Mouse (Mus musculus): ENCODE data around the gene Dbh. TPM values are rescaled to one million over a fixed set of nuclear protein-coding genes. Genes with fewer than 3 reads are reported as not detected.

Dbh gene
- polyA plus RNA-seq (2014; fragmentation: Nextera tagmentation; extraction: Ambion mirVana) = 0.28 and 0.29 TPM in 2 replicates

DNA sequence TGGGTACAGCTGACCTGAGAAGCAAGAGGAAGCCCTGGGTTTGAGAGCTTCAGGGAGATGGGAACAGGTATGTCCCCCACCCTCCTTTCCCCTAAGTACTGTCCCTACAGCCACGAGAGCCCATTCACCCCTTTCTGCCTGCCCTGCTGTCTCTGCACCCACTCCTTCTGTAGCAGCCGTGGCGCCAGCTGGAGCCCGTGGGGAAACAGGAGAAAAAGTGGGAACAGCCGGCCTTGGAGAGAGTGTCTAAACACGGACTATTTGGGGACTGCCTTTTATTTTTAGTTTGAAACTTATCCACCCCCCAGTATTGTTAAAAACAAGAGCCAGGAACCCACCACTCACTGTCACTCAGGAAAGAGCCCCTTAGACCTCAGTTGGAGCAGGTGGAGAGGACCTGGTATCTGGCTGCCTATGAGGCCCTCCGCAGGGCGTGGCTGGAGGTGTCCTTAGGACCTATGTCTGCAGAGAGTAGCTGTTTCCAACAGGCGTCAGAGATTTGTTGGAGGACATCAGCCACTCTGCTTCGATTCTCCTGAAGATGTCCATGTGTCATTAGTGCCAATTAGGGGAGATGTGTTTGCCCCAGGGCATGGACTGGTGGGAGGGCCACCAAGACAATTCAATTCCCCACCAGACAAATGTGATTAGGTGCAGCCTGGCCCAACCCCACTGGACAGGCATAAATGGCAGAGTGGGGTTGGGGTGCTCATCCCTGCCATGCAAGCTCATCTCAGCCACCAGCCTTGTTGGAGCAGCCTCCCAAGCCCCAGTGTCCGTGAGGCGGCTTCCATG is at the start of gene Dbh:
Dbh (plus strand) TSS at position 438 of the 795 bp plus-strand sequence.
- no peaks in the 10 kb centered on the region for H3K4me1 ChIP-seq (ENCODE audit: control insufficient read depth, insufficient read depth, low read length)
- DNase-seq (ENCODE audit: low spot score) (no peak), ATAC-seq (replicated peaks; ENCODE audit: insufficient number of reproducible peaks, low FRiP score, low TSS enrichment, low read depth) (no peak)
- H3K4me2 ChIP-seq (ENCODE audit: low read depth, low read length) = no peak within 1 kb of the TSS
- H3K9ac ChIP-seq (replicated peaks; ENCODE audit: low read length) = no peak within 1 kb of the TSS
- 71% methylated on average over 12 of the region's 12 CpGs for WGBS
- no peak within 1 kb of the TSS for H3K27ac ChIP-seq (replicated peaks; ENCODE audit: low read depth, low read length)
- H3K27me3 ChIP-seq (ENCODE audit: control insufficient read depth, insufficient read depth, low read length) = no peaks in the 10 kb centered on the region; the same call in 1 of the 2 replicates
- no peaks in the 10 kb centered on the region for H3K9me3 ChIP-seq (replicated peaks; ENCODE audit: control insufficient read depth, low read length)
- no peaks in the 10 kb centered on the region for H3K36me3 ChIP-seq (replicated peaks; ENCODE audit: control insufficient read depth, insufficient read depth, low read depth, low read length)
- H3K4me3 ChIP-seq (ENCODE audit: low read depth, low read length) = no peak within 1 kb of the TSS

GRCm38 (mm10) chr2:27118452-27118851 is 46.6 kb upstream of the Dbh start:
- no peak overlapping the region for H3K4me2 ChIP-seq (ENCODE audit: low read depth, low read length)
- no peak overlapping the region for H3K27ac ChIP-seq (replicated peaks; ENCODE audit: low read depth, low read length)
- H3K4me1 ChIP-seq (ENCODE audit: control insufficient read depth, insufficient read depth, low read length) = peaks cover 7% of the 10 kb centered on the region
- no peaks in the 10 kb centered on the region for H3K36me3 ChIP-seq (replicated peaks; ENCODE audit: control insufficient read depth, insufficient read depth, low read depth, low read length)
- no peak overlapping the region for H3K4me3 ChIP-seq (ENCODE audit: low read depth, low read length)
- no peaks in the 10 kb centered on the region for H3K9me3 ChIP-seq (replicated peaks; ENCODE audit: control insufficient read depth, low read length)
- WGBS = 58% methylated on average over 4 of the region's 4 CpGs
- H3K9ac ChIP-seq (replicated peaks; ENCODE audit: low read length) = no peak overlapping the region
- H3K27me3 ChIP-seq (ENCODE audit: control insufficient read depth, insufficient read depth, low read length) = no peaks in the 10 kb centered on the region
- ATAC-seq (replicated peaks; ENCODE audit: insufficient number of reproducible peaks, low FRiP score, low TSS enrichment, low read depth) (no peak), DNase-seq (ENCODE audit: low spot score) (no peak)

GRCm38 (mm10) chr2:27119766-27120165 is 45.3 kb upstream of the Dbh start:
- no peak overlapping the region for H3K9ac ChIP-seq (replicated peaks; ENCODE audit: low read length)
- H3K27ac ChIP-seq (replicated peaks; ENCODE audit: low read depth, low read length) = no peak overlapping the region
- ATAC-seq (replicated peaks; ENCODE audit: insufficient number of reproducible peaks, low FRiP score, low TSS enrichment, low read depth) (no peak), DNase-seq (ENCODE audit: low spot score) (no peak)
- H3K9me3 ChIP-seq (replicated peaks; ENCODE audit: control insufficient read depth, low read length) = no peaks in the 10 kb centered on the region
- WGBS = 86% methylated on average over 2 of the region's 2 CpGs
- no peak overlapping the region for H3K4me3 ChIP-seq (ENCODE audit: low read depth, low read length)
- no peaks in the 10 kb centered on the region for H3K27me3 ChIP-seq (ENCODE audit: control insufficient read depth, insufficient read depth, low read length)
- H3K4me2 ChIP-seq (ENCODE audit: low read depth, low read length) = no peak overlapping the region
- H3K36me3 ChIP-seq (replicated peaks; ENCODE audit: control insufficient read depth, insufficient read depth, low read depth, low read length) = no peaks in the 10 kb centered on the region
- peaks cover 7% of the 10 kb centered on the region for H3K4me1 ChIP-seq (ENCODE audit: control insufficient read depth, insufficient read depth, low read length)

GRCm38 (mm10) chr2:27120241-27120641 is 44.8 kb upstream of the Dbh start:
- H3K4me3 ChIP-seq (ENCODE audit: low read depth, low read length) = no peak overlapping the region
- 92% methylated on average over 8 of the region's 8 CpGs for WGBS
- DNase-seq (ENCODE audit: low spot score) (no peak), ATAC-seq (replicated peaks; ENCODE audit: insufficient number of reproducible peaks, low FRiP score, low TSS enrichment, low read depth) (no peak)
- H3K4me1 ChIP-seq (ENCODE audit: control insufficient read depth, insufficient read depth, low read length) = peaks cover 7% of the 10 kb centered on the region
- no peaks in the 10 kb centered on the region for H3K27me3 ChIP-seq (ENCODE audit: control insufficient read depth, insufficient read depth, low read length)
- H3K9me3 ChIP-seq (replicated peaks; ENCODE audit: control insufficient read depth, low read length) = no peaks in the 10 kb centered on the region
- no peak overlapping the region for H3K4me2 ChIP-seq (ENCODE audit: low read depth, low read length)
- H3K9ac ChIP-seq (replicated peaks; ENCODE audit: low read length) = no peak overlapping the region
- no peak overlapping the region for H3K27ac ChIP-seq (replicated peaks; ENCODE audit: low read depth, low read length)
- H3K36me3 ChIP-seq (replicated peaks; ENCODE audit: control insufficient read depth, insufficient read depth, low read depth, low read length) = no peaks in the 10 kb centered on the region

GRCm38 (mm10) chr2:27121626-27122355 is 43.2 kb upstream of the Dbh start:
- Histone ChIP-seq H3K4me3 (ENCODE audit: low read depth, low read length) (no peak overlapping the region), H3K9ac (replicated peaks; ENCODE audit: low read length) (no peak overlapping the region), H3K9me3 (replicated peaks; ENCODE audit: control insufficient read depth, low read length) (no peaks in the 10 kb centered on the region), H3K27ac (replicated peaks; ENCODE audit: low read depth, low read length) (no peak overlapping the region), H3K27me3 (ENCODE audit: control insufficient read depth, insufficient read depth, low read length) (no peaks in the 10 kb centered on the region), H3K36me3 (replicated peaks; ENCODE audit: control insufficient read depth, insufficient read depth, low read depth, low read length) (no peaks in the 10 kb centered on the region), H3K4me1 (ENCODE audit: control insufficient read depth, insufficient read depth, low read length) (peaks cover 7% of the 10 kb centered on the region), H3K4me2 (ENCODE audit: low read depth, low read length) (no peak overlapping the region)
- ATAC-seq (replicated peaks; ENCODE audit: insufficient number of reproducible peaks, low FRiP score, low TSS enrichment, low read depth) (peak; percentile 26), DNase-seq (ENCODE audit: low spot score) (peak; percentile 73)
- 24% methylated on average over 9 of the region's 9 CpGs for WGBS

DNA sequence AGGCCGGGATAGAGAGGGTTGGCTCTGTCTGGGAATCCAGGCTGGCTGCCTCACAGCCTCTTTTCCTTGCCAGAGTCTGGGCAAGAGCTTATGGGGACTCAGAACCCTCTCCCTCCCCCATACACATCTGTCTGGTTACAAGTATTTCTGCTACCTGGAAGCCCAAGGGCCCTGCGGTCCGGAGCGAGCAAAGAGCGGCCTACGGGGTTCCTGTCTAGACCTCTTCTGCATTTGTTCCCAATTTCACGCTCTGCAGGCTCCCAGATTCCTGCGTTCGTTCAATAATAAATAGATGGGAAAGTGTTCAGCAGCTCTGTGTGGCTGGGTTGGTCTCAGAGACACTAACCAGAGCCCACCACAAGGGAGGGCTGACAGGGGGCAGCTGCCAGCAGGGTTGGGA is 42.5 kb upstream of the Dbh start:
- no peak overlapping the region for H3K4me3 ChIP-seq (ENCODE audit: low read depth, low read length)
- H3K4me1 ChIP-seq (ENCODE audit: control insufficient read depth, insufficient read depth, low read length) = peaks cover 7% of the 10 kb centered on the region
- ATAC-seq (replicated peaks; ENCODE audit: insufficient number of reproducible peaks, low FRiP score, low TSS enrichment, low read depth) (peak; percentile 20; the same call in 1 of the 2 replicates), DNase-seq (ENCODE audit: low spot score) (peak; percentile 30)
- no peaks in the 10 kb centered on the region for H3K27me3 ChIP-seq (ENCODE audit: control insufficient read depth, insufficient read depth, low read length)
- 26% methylated on average over 9 of the region's 9 CpGs for WGBS
- no peak overlapping the region for H3K27ac ChIP-seq (replicated peaks; ENCODE audit: low read depth, low read length)
- no peaks in the 10 kb centered on the region for H3K36me3 ChIP-seq (replicated peaks; ENCODE audit: control insufficient read depth, insufficient read depth, low read depth, low read length)
- H3K9me3 ChIP-seq (replicated peaks; ENCODE audit: control insufficient read depth, low read length) = no peaks in the 10 kb centered on the region
- H3K4me2 ChIP-seq (ENCODE audit: low read depth, low read length) = no peak overlapping the region
- H3K9ac ChIP-seq (replicated peaks; ENCODE audit: low read length) = no peak overlapping the region

DNA sequence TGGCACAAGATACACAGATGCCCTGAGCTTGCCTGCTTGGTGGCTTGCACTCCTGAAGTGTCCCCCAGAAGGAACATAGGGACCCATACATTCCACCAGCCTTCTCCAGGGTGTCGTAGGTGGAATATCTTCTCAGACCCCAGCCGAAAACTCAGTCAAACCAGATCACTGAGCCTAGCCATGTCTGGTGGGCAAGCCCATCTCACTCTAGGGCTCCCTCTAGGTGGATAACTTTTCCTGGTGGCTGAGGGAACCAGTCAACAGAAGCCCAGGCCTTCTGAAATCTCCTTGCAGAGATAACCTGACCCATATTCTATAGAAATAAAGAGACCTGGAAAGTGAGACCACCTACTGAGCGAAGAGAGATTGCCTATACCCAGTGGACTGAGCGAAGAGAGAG is 41.9 kb upstream of the Dbh start:
- H3K4me2 ChIP-seq (ENCODE audit: low read depth, low read length) = no peak overlapping the region
- WGBS = 86% methylated on average over 4 of the region's 4 CpGs
- DNase-seq (ENCODE audit: low spot score) (no peak), ATAC-seq (replicated peaks; ENCODE audit: insufficient number of reproducible peaks, low FRiP score, low TSS enrichment, low read depth) (no peak)
- H3K9me3 ChIP-seq (replicated peaks; ENCODE audit: control insufficient read depth, low read length) = no peaks in the 10 kb centered on the region
- no peak overlapping the region for H3K9ac ChIP-seq (replicated peaks; ENCODE audit: low read length)
- no peak overlapping the region for H3K4me3 ChIP-seq (ENCODE audit: low read depth, low read length)
- no peaks in the 10 kb centered on the region for H3K27me3 ChIP-seq (ENCODE audit: control insufficient read depth, insufficient read depth, low read length)
- H3K4me1 ChIP-seq (ENCODE audit: control insufficient read depth, insufficient read depth, low read length) = peaks cover 7% of the 10 kb centered on the region
- H3K27ac ChIP-seq (replicated peaks; ENCODE audit: low read depth, low read length) = no peak overlapping the region
- no peaks in the 10 kb centered on the region for H3K36me3 ChIP-seq (replicated peaks; ENCODE audit: control insufficient read depth, insufficient read depth, low read depth, low read length)

DNA sequence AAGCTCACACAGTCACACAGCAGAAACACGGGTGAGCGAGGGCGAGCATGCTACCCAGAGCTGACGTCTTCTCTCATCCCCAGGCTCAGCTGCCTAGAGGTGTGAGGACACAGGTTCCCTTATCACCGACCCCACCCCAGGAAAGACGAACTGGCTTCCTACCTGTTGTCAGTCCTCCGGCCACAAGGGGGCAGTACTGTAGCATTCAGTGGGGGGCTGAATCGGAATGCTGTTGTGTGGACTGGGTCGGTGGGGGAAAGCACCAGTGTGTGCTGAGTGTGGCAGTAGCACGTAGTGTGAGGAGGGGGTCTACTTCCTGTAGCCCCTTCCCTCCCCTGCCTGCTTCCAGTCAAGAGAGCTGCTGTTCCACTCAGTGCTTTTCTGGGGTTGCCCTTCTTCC is 39.1 kb upstream of the Dbh start:
- H3K27me3 ChIP-seq (ENCODE audit: control insufficient read depth, insufficient read depth, low read length) = no peaks in the 10 kb centered on the region
- no peaks in the 10 kb centered on the region for H3K36me3 ChIP-seq (replicated peaks; ENCODE audit: control insufficient read depth, insufficient read depth, low read depth, low read length)
- no peak overlapping the region for H3K4me2 ChIP-seq (ENCODE audit: low read depth, low read length)
- no peaks in the 10 kb centered on the region for H3K9me3 ChIP-seq (replicated peaks; ENCODE audit: control insufficient read depth, low read length)
- peaks cover 7% of the 10 kb centered on the region for H3K4me1 ChIP-seq (ENCODE audit: control insufficient read depth, insufficient read depth, low read length)
- peak; percentile 52 for DNase-seq (ENCODE audit: low spot score)
- no peak for ATAC-seq (replicated peaks; ENCODE audit: insufficient number of reproducible peaks, low FRiP score, low TSS enrichment, low read depth)
- H3K27ac ChIP-seq (replicated peaks; ENCODE audit: low read depth, low read length) = no peak overlapping the region
- WGBS = 31% methylated on average over 10 of the region's 10 CpGs
- H3K9ac ChIP-seq (replicated peaks; ENCODE audit: low read length) = no peak overlapping the region
- H3K4me3 ChIP-seq (ENCODE audit: low read depth, low read length) = no peak overlapping the region

All from embryonic facial prominence, embryonic 11.5 days (tissue).